Comparison of ENCODE assay signal across 8 mouse cellular contexts in genomic region chr1:173377380-173378112, GRCm38 (mm10). TPM values are rescaled to one million over a fixed set of nuclear protein-coding genes. Genes with fewer than 3 reads are reported as not detected.
DNase-seq lines count a peak whose midpoint lies in the region; ATAC-seq and TF ChIP-seq lines count a peak whose summit lies in the region.

No protein-coding gene starts in this region.

- TF ChIP-seq POLR2A in brain, embryonic 14.5 days (IDR thresholded peaks at IDR 0.05; ENCODE audit: borderline replicate concordance, extremely low read depth, insufficient read depth, insufficient read length, poor library complexity, severe bottlenecking) = no peak

- peak; percentile 37 for DNase-seq in gastrocnemius, adult 18-20 months (ENCODE audit: low spot score)
- DNase-seq in gastrocnemius, adult 8-10 months (ENCODE audit: low spot score in 2 of 2) = no peak
- peak; percentile 84 for DNase-seq in brain, embryonic 14.5 days (ENCODE audit: low read depth)
- peak; percentile 73 for DNase-seq in heart, postnatal 4 days
- peak; percentile 43 to 75 for DNase-seq in layer of hippocampus, postnatal 25 days (ENCODE audit: extremely low spot score in 1 of 2, low spot score in 1 of 2)
- peak; percentile 27 for DNase-seq in lung, postnatal 36 days
- peak; percentile 77 for DNase-seq in right cerebral cortex, adult 18-20 months

- peak; percentile 88 for TF ChIP-seq CTCF in brain, embryonic 14.5 days (IDR thresholded peaks at IDR 0.05; ENCODE audit: borderline replicate concordance, extremely low read depth, insufficient read depth, insufficient read length)

- peak; percentile 75 for ATAC-seq in erythroid progenitor cell, adult 5-6 weeks (replicated peaks; ENCODE audit: low FRiP score, poor library complexity, severe bottlenecking)

RNA-seq across cellular contexts. Expression of gene Cadm3, which starts 10.1 kb away (rescaled TPM):
- total RNA-seq in gastrocnemius, adult 18-20 months (2021) = 1 to 10 TPM; 7.4 to 7.7 TPM
- total RNA-seq in gastrocnemius, adult 8-10 months (2022) = 1 to 10 TPM; 4.2 to 6.8 (median 6.2) TPM
- 282 and 393 TPM in 2 replicates for polyA plus RNA-seq in brain, embryonic 14.5 days (2012; rRNA removed)
- not detected in 2 replicates for total RNA-seq in erythroid progenitor cell, adult 5-6 weeks (2015; ENCODE audit: low replicate concordance)
- 7.8 TPM in 2 replicates for total RNA-seq in erythroid progenitor cell, adult 5-6 weeks (2017; ENCODE audit: low replicate concordance)
- 1 to 10 TPM; 1.2 to 1.6 TPM for total RNA-seq in heart, postnatal 4 days (2021)
- 100 to 1,000 TPM; 362 to 370 TPM for total RNA-seq in layer of hippocampus, postnatal 25 days (2021)

RNA-seq across cellular contexts. Expression of gene Aim2, which starts 26.9 kb away (rescaled TPM):
- under 1 TPM; 0.30 to 0.38 TPM for total RNA-seq in gastrocnemius, adult 18-20 months (2021)
- under 1 TPM in 1 of 4 experiments, not detected in 3; 0.58 TPM for total RNA-seq in gastrocnemius, adult 8-10 months (2022)
- 3.2 and 5.3 TPM in 2 replicates for polyA plus RNA-seq in brain, embryonic 14.5 days (2012; rRNA removed)
- 101 and 132 TPM in 2 replicates for total RNA-seq in erythroid progenitor cell, adult 5-6 weeks (2015; ENCODE audit: low replicate concordance)
- 121 and 141 TPM in 2 replicates for total RNA-seq in erythroid progenitor cell, adult 5-6 weeks (2017; ENCODE audit: low replicate concordance)
- 1 to 10 TPM; 2.2 to 3.2 TPM for total RNA-seq in heart, postnatal 4 days (2021)
- 1 to 10 TPM; 3.2 to 4.6 TPM for total RNA-seq in layer of hippocampus, postnatal 25 days (2021)

RNA-seq across cellular contexts. Expression of gene Ackr1, which starts 44.0 kb away (rescaled TPM):
- total RNA-seq in gastrocnemius, adult 18-20 months (2021) = 1 to 10 TPM; 2.9 to 3.0 TPM
- 1 to 10 TPM; 1.3 to 2.9 (median 1.9) TPM for total RNA-seq in gastrocnemius, adult 8-10 months (2022)
- 87.4 and 106 TPM in 2 replicates for polyA plus RNA-seq in brain, embryonic 14.5 days (2012; rRNA removed)
- total RNA-seq in erythroid progenitor cell, adult 5-6 weeks (2015; ENCODE audit: low replicate concordance) = 223 and 265 TPM in 2 replicates
- 67.0 and 67.1 TPM in 2 replicates for total RNA-seq in erythroid progenitor cell, adult 5-6 weeks (2017; ENCODE audit: low replicate concordance)
- total RNA-seq in heart, postnatal 4 days (2021) = under 1 TPM; 0.38 to 0.62 TPM
- total RNA-seq in layer of hippocampus, postnatal 25 days (2021) = 10 to 100 TPM; 64.9 to 73.8 TPM

Comparison
In these comparisons a context has a peak if more than half of its experiments do, and no peak if none do; other contexts are left out.
1. DNase-seq: peak in gastrocnemius, adult 18-20 months (single experiment), brain, embryonic 14.5 days (single experiment), heart, postnatal 4 days (single experiment), layer of hippocampus, postnatal 25 days (2 of 2), lung, postnatal 36 days (single experiment) and right cerebral cortex, adult 18-20 months (single experiment); none in gastrocnemius, adult 8-10 months (0 of 2).
2. RNA of gene Cadm3, which starts 10.1 kb away (total RNA-seq): 362 to 370 TPM in layer of hippocampus, postnatal 25 days; 7.8 TPM in erythroid progenitor cell, adult 5-6 weeks, 7.4 to 7.7 TPM in gastrocnemius, adult 18-20 months, 4.2 to 6.8 TPM in gastrocnemius, adult 8-10 months and 1.2 to 1.6 TPM in heart, postnatal 4 days; every median in the first group is over 10 times any median in the second.
3. RNA of gene Aim2, which starts 26.9 kb away (total RNA-seq): 101 to 141 TPM in erythroid progenitor cell, adult 5-6 weeks; 3.2 to 4.6 TPM in layer of hippocampus, postnatal 25 days, 2.2 to 3.2 TPM in heart, postnatal 4 days, 0.30 to 0.38 TPM in gastrocnemius, adult 18-20 months and 0.58 TPM in gastrocnemius, adult 8-10 months; every median in the first group is over 10 times any median in the second.
4. RNA of gene Ackr1, which starts 44.0 kb away (total RNA-seq): 67.0 to 265 TPM in erythroid progenitor cell, adult 5-6 weeks and 64.9 to 73.8 TPM in layer of hippocampus, postnatal 25 days; 2.9 to 3.0 TPM in gastrocnemius, adult 18-20 months, 1.3 to 2.9 TPM in gastrocnemius, adult 8-10 months and 0.38 to 0.62 TPM in heart, postnatal 4 days; every median in the first group is over 10 times any median in the second.